Mouse (Mus musculus) bone marrow, adult 2 months (tissue): Measurements from ENCODE around the gene Rab9b. TPM values are rescaled to one million over a fixed set of nuclear protein-coding genes. Genes with fewer than 3 reads are reported as not detected.

Source experiments
- H3K27ac ChIP-seq: fragments of 200-500 bp; 2 replicates; pipeline ENCODE4 v1.5.1; 2012; ENCODE audit warnings: low read depth, mild to moderate bottlenecking, control low read depth, inconsistent platforms, low read length; ENCODE audit not compliant: control insufficient read depth, poor library complexity, insufficient read depth
- H3K4me1 ChIP-seq: fragments of 200-500 bp; 2 replicates; pipeline ENCODE4 v1.6.1; 2011; ENCODE audit warnings: low read length; ENCODE audit not compliant: control insufficient read depth, insufficient read depth
- H3K4me3 ChIP-seq: fragments of 200-500 bp; replicated peaks from 2 replicates; pipeline ENCODE3; 2011; ENCODE audit warnings: mild to moderate bottlenecking, low read depth, low read length, control low read depth; ENCODE audit not compliant: control insufficient read depth
- CTCF ChIP-seq: fragments of 200-500 bp; IDR thresholded peaks from 2 replicates; pipeline ENCODE4 v1.5.1; 2011; ENCODE audit warnings: low read length, control low read depth; ENCODE audit not compliant: control insufficient read depth, insufficient read depth
- POLR2A ChIP-seq: fragments of 200-500 bp; IDR thresholded peaks from 2 replicates; pipeline ENCODE4 v1.6.1; 2011; ENCODE audit warnings: low read depth, mild to moderate bottlenecking, control low read depth, low read length, borderline replicate concordance; ENCODE audit not compliant: control insufficient read depth
- WGBS: fragments of 180-500 bp; shearing (Covaris S2); methylation state at CpG from one replicate; pipeline ENCODE4 v1.1.7; 2018; 5-methylcytosine and 5-hydroxymethylcytosine counted together
- polyA plus RNA-seq: library from polyadenylated mRNA; stranded (reverse); fragments of >200 nt; gene quantifications from 2 replicates; pipeline ENCODE4 v1.2.4, GENCODE M21; 2011; ENCODE audit warnings: low replicate concordance; ENCODE audit not compliant: missing spikeins, insufficient read depth, insufficient read length

Gene Rab9b
- not detected in 2 replicates for polyA plus RNA-seq

DNA sequence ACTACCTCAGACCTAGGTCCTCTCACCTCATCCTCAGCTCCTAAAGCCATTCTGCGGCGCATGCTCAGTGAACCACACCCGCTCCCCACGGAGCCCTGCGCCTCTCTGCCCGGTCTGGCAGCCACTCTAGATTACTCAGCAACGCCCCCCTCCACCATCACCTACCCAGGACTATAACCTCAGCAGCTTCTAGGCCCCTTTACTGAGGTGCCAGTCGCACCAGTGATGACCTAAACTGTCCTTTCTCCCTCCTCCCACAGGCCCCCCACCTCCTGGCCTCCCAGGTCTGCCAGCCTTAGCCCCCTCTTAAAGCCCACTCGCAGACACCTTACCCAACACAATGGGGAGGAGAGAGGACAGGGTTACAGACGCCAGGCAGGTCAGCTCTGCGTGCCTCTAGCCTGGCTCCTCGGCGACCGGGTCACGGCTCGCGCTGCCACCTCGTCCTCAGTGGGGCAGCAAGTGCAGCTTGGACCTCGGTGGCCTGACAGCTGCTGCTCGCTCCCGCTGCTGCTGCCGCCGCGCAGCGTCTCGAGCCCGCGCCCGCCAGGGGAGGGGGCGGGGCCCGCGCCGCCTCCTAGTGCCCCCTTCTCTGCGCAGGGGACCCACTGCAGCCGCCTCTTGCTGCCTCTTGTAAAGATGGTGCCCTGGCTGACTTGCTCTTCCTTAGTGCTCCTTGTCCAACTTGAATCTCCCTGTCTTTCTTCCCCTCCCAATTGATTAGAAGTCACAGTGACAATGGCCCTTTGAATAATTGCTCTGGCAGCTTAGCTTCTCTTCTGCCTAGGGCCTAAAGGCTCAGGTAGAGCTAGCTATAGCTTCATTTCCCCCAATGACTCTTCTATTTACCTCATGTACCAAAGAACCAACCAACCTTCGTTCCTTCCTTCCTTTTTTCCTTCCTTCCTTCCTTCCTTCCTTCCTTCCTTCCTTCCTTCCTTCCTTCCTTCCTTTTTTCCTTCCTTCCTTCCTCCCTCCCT lies at the start of gene Rab9b:
Gene Rab9b, minus strand, starts transcription at position 695 of the 980 bp plus-strand sequence.
- Histone ChIP-seq H3K4me1 (no peaks in the 10 kb centered on the region), H3K4me3 (no peak within 1 kb of the TSS), H3K27ac (no peak within 1 kb of the TSS)
- 11% methylated on average over 36 of the region's 36 CpGs for WGBS
- TF ChIP-seq POLR2A = no peak
- no peak for TF ChIP-seq CTCF

- H3K4me3 ChIP-seq = no peak overlapping the region
- no peak overlapping the region for H3K27ac ChIP-seq
- H3K4me1 ChIP-seq = no peaks in the 10 kb centered on the region
- 72% methylated on average over 4 of the region's 4 CpGs for WGBS
- TF ChIP-seq CTCF (no peak), POLR2A (no peak)
Measured at GRCm38 (mm10) chrX:136904369-136904768, 35.8 kb upstream of the Rab9b start.

- Histone ChIP-seq H3K4me1 (no peaks in the 10 kb centered on the region), H3K4me3 (no peak overlapping the region), H3K27ac (no peak overlapping the region)
- 22% methylated on average over 2 of the region's 2 CpGs for WGBS
- TF ChIP-seq POLR2A = no peak
- no peak for TF ChIP-seq CTCF
Measured at GRCm38 (mm10) chrX:136895757-136896156, 27.2 kb upstream of the Rab9b start.

DNA sequence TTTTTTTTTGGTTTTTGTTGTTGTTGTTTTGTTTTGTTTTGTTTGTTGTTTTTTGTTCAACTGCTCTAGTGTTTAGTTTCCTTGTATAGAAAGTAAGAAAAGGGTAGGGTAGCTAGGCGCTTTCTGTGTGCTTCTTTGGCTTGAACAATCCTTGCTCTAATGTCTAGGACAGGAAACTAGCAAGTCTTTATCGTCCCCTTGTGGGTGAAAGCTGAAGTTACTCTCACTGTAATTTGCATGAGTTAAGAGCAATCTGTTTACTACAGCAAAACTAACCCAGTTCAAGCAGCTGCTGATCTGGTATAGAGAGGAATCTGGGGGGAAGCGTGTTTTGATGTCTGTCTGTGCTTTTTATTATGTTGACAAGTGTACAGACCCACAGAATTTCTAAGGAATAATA lies 18.3 kb downstream of the Rab9b start:
- no peak for TF ChIP-seq CTCF
- TF ChIP-seq POLR2A = no peak
- WGBS = 31% methylated on average over 3 of the region's 3 CpGs
- no peaks in the 10 kb centered on the region for H3K4me1 ChIP-seq

GRCm38 (mm10) chrX:136828610-136829009 lies 39.9 kb downstream of the Rab9b start:
- Histone ChIP-seq H3K4me1 (no peaks in the 10 kb centered on the region), H3K27ac (no peak overlapping the region), H3K4me3 (no peak overlapping the region)
- TF ChIP-seq POLR2A (no peak), CTCF (no peak)

More for the DNA sequence above, 18.3 kb downstream of the Rab9b start:
- Histone ChIP-seq H3K27ac (no peak overlapping the region), H3K4me3 (no peak overlapping the region)

DNA sequence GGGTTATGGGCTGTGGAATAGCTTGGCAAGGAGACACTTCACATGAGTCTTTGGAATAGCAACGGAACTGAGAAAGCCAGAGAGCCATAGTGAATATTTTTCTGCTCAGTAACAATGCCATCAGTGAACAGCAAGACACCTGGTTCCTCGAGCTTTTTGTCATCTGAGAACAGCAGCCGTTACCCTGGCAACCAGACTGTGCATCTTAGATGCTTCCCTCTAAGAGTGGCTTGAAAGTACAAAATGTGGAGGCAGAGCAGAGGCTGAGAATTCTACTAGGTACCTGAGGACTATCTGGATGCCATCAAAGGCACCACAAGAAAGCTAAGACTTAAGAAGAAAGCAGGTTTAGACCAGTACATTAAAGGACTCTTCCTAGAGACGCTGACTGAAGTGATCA lies 43.5 kb downstream of the Rab9b start:
- Histone ChIP-seq H3K4me3 (no peak overlapping the region), H3K4me1 (no peaks in the 10 kb centered on the region), H3K27ac (no peak overlapping the region)
- TF ChIP-seq POLR2A (no peak), CTCF (no peak)
- WGBS = 68% methylated on average over 4 of the region's 4 CpGs

- 80% methylated on average over 1 of the region's 1 CpGs for WGBS
- no peak for TF ChIP-seq POLR2A
- TF ChIP-seq CTCF = no peak
- no peak within 1 kb of the TSS for H3K27ac ChIP-seq
- no peak within 1 kb of the TSS for H3K4me3 ChIP-seq
- no peaks in the 10 kb centered on the region for H3K4me1 ChIP-seq
Measured at GRCm38 (mm10) chrX:136822371-136822770, 46.2 kb downstream of the Rab9b start, which contains the start of gene Plp1. Gene Plp1 (plus strand): TSS chrX:136822671.

GRCm38 (mm10) chrX:136820250-136820649 lies 48.3 kb downstream of the Rab9b start:
- Histone ChIP-seq H3K4me1 (no peaks in the 10 kb centered on the region), H3K27ac (no peak overlapping the region), H3K4me3 (no peak overlapping the region)
- 13% methylated on average over 1 of the region's 1 CpGs for WGBS
- TF ChIP-seq POLR2A = no peak
- peak; percentile 37; the same call in 1 of the 2 replicates for TF ChIP-seq CTCF
